Mouse (Mus musculus) lung, adult 10 weeks (tissue): ENCODE data around the gene Gm21188. TPM values are rescaled to one million over a fixed set of nuclear protein-coding genes. Genes with fewer than 3 reads are reported as not detected.

Source experiments
- polyA plus RNA-seq: library from polyadenylated mRNA; stranded (reverse); fragments of 350-450 nt; fragmentation: Illumina TruSeq; extraction: RNeasy Lipid Tissue Mini Kit (QIAGEN cat#74804); gene quantifications from one replicate; pipeline ENCODE4 v1.2.3, GENCODE M21; 2014; ENCODE audit warnings: low read depth, low replicate concordance; ENCODE audit not compliant: insufficient read depth

Gene Gm21188
- polyA plus RNA-seq = 4.8 TPM

GRCm38 (mm10) chr13:120052085-120052484, at the start of gene Gm21188:
TSS of gene Gm21188 (minus strand) at chr13:120052194.

GRCm38 (mm10) chr13:120026911-120027310, 25.1 kb downstream of the Gm21188 start, which contains the start of gene Gm36079:
TSS of gene Gm36079 (minus strand) at chr13:120027011.

Other genes starting within 250 kb of the Gm21188 start
- not detected for gene AF067063, start 222.0 kb downstream of the Gm21188 start, polyA plus RNA-seq
- gene D13Ertd608e, start 216.2 kb downstream of the Gm21188 start, polyA plus RNA-seq = not detected
- not detected for gene Tcstv1, start 157.4 kb downstream of the Gm21188 start, polyA plus RNA-seq
- not detected for gene Gm21761, start 122.9 kb downstream of the Gm21188 start, polyA plus RNA-seq
- gene B020031M17Rik, start 101.4 kb downstream of the Gm21188 start, polyA plus RNA-seq = not detected
- gene Gm36079, start 25.2 kb downstream of the Gm21188 start, polyA plus RNA-seq = not detected
- not detected for gene Gm20767, start 88.1 kb upstream of the Gm21188 start, polyA plus RNA-seq
- gene Gm21818, start 120.2 kb upstream of the Gm21188 start, polyA plus RNA-seq = not detected
- 1.9 TPM for gene Gm21762, start 163.8 kb upstream of the Gm21188 start, polyA plus RNA-seq
- gene Gm21731, start 186.9 kb upstream of the Gm21188 start, polyA plus RNA-seq = not detected
- gene AF067061, start 210.9 kb upstream of the Gm21188 start, polyA plus RNA-seq = not detected
- gene BC147527, start 248.2 kb upstream of the Gm21188 start, polyA plus RNA-seq = 3.8 TPM